Mouse (Mus musculus) C2C12 (cell line): ENCODE measurements around the gene Dagla.

ENCODE experiments used
- CTCF ChIP-seq: IDR thresholded peaks from one replicate; pipeline ENCODE4 v1.5.1; 2011; ENCODE audit not compliant: control insufficient read depth, insufficient read depth, insufficient read length
- MAX ChIP-seq: IDR thresholded peaks from one replicate; pipeline ENCODE4 v1.6.1; 2011; ENCODE audit warnings: mild to moderate bottlenecking, control low read depth
- USF1 ChIP-seq: IDR thresholded peaks from one replicate; pipeline ENCODE4 v1.6.1; 2011; ENCODE audit warnings: low read depth, mild to moderate bottlenecking, control low read depth, moderate library complexity

- TF ChIP-seq CTCF: no peak
- no peak for TF ChIP-seq USF1
- no peak for TF ChIP-seq MAX
These were observed 95.8 kb downstream of the Dagla start for GRCm38 (mm10) chr19:10208851-10209250.
